22 mouse cellular contexts compared by ENCODE assay signal in genomic region chr5:107263836-107264235, GRCm38 (mm10). TPM values are rescaled to one million over a fixed set of nuclear protein-coding genes. Genes with fewer than 3 reads are reported as not detected.
A peak's percentile ranks its signal among the peaks of the same experiment; 100 is the strongest.
DNase-seq lines count a peak whose midpoint lies in the region; TF ChIP-seq lines count a peak whose summit lies in the region.
"Had no signal": no experiment of that assay in that cellular context is flagged by ENCODE, and none has a peak within 500 bp of the region (broad histone marks: within the 10 kb centered on the region; RNA-seq: fewer than 3 reads in every experiment).

No protein-coding gene starts in this region.

- no peaks in the 10 kb centered on the region for H3K27me3 ChIP-seq in heart, adult 2 months (ENCODE audit: control insufficient read depth, insufficient read depth, low read length)
- H3K27me3 ChIP-seq in heart, embryonic 10.5 days (ENCODE audit: insufficient read depth, poor library complexity, severe bottlenecking), result no peaks in the 10 kb centered on the region
- no peaks in the 10 kb centered on the region for H3K27me3 ChIP-seq in MEL (ENCODE audit: control insufficient read depth in 1 of 2, insufficient read depth in 2 of 2, low read length in 2 of 2)
- H3K27me3 ChIP-seq: embryonic facial prominence, embryonic 13.5 days had no signal

- no peaks in the 10 kb centered on the region for H3K9me3 ChIP-seq in heart, embryonic 10.5 days
- H3K9me3 ChIP-seq in MEL (replicated peaks; ENCODE audit: insufficient read depth, low read length), result no peaks in the 10 kb centered on the region
- H3K9me3 ChIP-seq: embryonic facial prominence, embryonic 10.5 days; embryonic facial prominence, embryonic 13.5 days; forebrain, embryonic 12.5 days; forebrain, embryonic 15.5 days; hindbrain, embryonic 13.5 days had no signal

- no peak overlapping the region for H3K4me3 ChIP-seq in heart, adult 2 months
- no peak overlapping the region for H3K4me3 ChIP-seq in heart, embryonic 10.5 days
- no peak overlapping the region for H3K4me3 ChIP-seq in layer of hippocampus, adult 2 months
- H3K4me3 ChIP-seq in MEL (ENCODE audit: control insufficient read depth in 1 of 2, insufficient read depth in 1 of 2, low read depth in 2 of 2, low read length in 2 of 2), result no peak overlapping the region
- H3K4me3 ChIP-seq: embryonic facial prominence, embryonic 10.5 days; embryonic facial prominence, embryonic 13.5 days; erythroblast, embryonic 14.5 days; forebrain, embryonic 12.5 days; forebrain, embryonic 15.5 days; hindbrain, embryonic 10.5 days; hindbrain, embryonic 13.5 days had no signal

- H3K27ac ChIP-seq in heart, adult 2 months, result no peak overlapping the region
- H3K27ac ChIP-seq in heart, embryonic 10.5 days, result no peak overlapping the region
- no peak overlapping the region for H3K27ac ChIP-seq in layer of hippocampus, adult 2 months
- no peak overlapping the region for H3K27ac ChIP-seq in MEL (ENCODE audit: control insufficient read depth, low read depth, low read length)
- H3K27ac ChIP-seq: embryonic facial prominence, embryonic 10.5 days; embryonic facial prominence, embryonic 13.5 days; forebrain, embryonic 12.5 days; forebrain, embryonic 15.5 days; hindbrain, embryonic 10.5 days; hindbrain, embryonic 13.5 days had no signal

- no peak for DNase-seq in heart, adult 2 months
- DNase-seq in heart, embryonic 10.5 days (ENCODE audit: low spot score), result no peak
- DNase-seq in layer of hippocampus, adult 2 months (ENCODE audit: low spot score in 2 of 2), result no peak
- DNase-seq in layer of hippocampus, adult 9-10 months (ENCODE audit: low spot score), result no peak
- no peak for DNase-seq in MEL (ENCODE audit: low read depth, low spot score)
- no peak for DNase-seq in right cerebral cortex, postnatal 25 days
- DNase-seq: adrenal gland, postnatal 25 days; cerebellum, adult 11-12 months; cerebellum, adult 8-10 months; cerebellum, postnatal 10 days; cerebellum, postnatal 36 days; embryo, embryonic 11 days; gastrocnemius, postnatal 14 days; heart, adult 18-20 months; heart, postnatal 36 days had no signal

- WGBS in heart, adult 2 months, result 91% methylated on average over 3 of the region's 3 CpGs
- 87% methylated on average over 3 of the region's 3 CpGs for WGBS in heart, embryonic 10.5 days

- peak; percentile 43 for TF ChIP-seq CTCF in heart, adult 2 months (IDR thresholded peaks at IDR 0.05)
- peak; percentile 53 for TF ChIP-seq CTCF in layer of hippocampus, adult 2 months (conservative IDR thresholded peaks at IDR 0.05)
- no peak for TF ChIP-seq CTCF in MEL (IDR thresholded peaks at IDR 0.05 in 2 of 3, conservative IDR thresholded peaks at IDR 0.05 in 1 of 3; ENCODE audit: control insufficient read depth in 1 of 3, insufficient read depth in 1 of 3, low read depth in 2 of 3, low read length in 3 of 3, poor library complexity in 1 of 3, severe bottlenecking in 1 of 3)

- peaks cover 10% of the 10 kb centered on the region for H3K36me3 ChIP-seq in heart, adult 2 months (ENCODE audit: control insufficient read depth, insufficient read depth, low read length)
- H3K36me3 ChIP-seq in heart, embryonic 10.5 days, result peaks cover 17% of the 10 kb centered on the region
- H3K36me3 ChIP-seq in MEL (ENCODE audit: control insufficient read depth in 1 of 2, insufficient read depth in 2 of 2, low read length in 2 of 2), result no peaks in the 10 kb centered on the region
- H3K36me3 ChIP-seq: forebrain, embryonic 12.5 days; forebrain, embryonic 15.5 days; hindbrain, embryonic 10.5 days; hindbrain, embryonic 13.5 days had no signal

- intact Hi-C loops in heart, adult 2 months (cut with DNase I), result no loop called here

- no peak overlapping the region for H3K9ac ChIP-seq in heart, adult 2 months (ENCODE audit: low read depth, low read length)
- H3K9ac ChIP-seq in MEL (ENCODE audit: control insufficient read depth, low read depth, low read length, poor library complexity, severe bottlenecking), result no peak overlapping the region
- H3K9ac ChIP-seq: embryonic facial prominence, embryonic 13.5 days; forebrain, embryonic 12.5 days; forebrain, embryonic 15.5 days; hindbrain, embryonic 13.5 days had no signal

- H3K79me2 ChIP-seq in heart, adult 2 months (replicated peaks; ENCODE audit: control insufficient read depth, insufficient read depth, low read length), result peaks cover 3% of the 10 kb centered on the region; the same call in 1 of the 2 replicates
- no peaks in the 10 kb centered on the region for H3K79me2 ChIP-seq in MEL (ENCODE audit: control insufficient read depth, insufficient read depth, low read length, poor library complexity)

- no peak for TF ChIP-seq POLR2A in heart, adult 2 months (IDR thresholded peaks at IDR 0.05; ENCODE audit: insufficient read depth, low read depth, low read length)
- TF ChIP-seq POLR2A in MEL (IDR thresholded peaks at IDR 0.05; ENCODE audit: control insufficient read depth in 1 of 2, insufficient read depth in 1 of 2, low read depth in 1 of 2, low read length in 2 of 2, poor library complexity in 1 of 2), result no peak

- TF ChIP-seq RAD21 in MEL (IDR thresholded peaks at IDR 0.05; ENCODE audit: low read depth, low read length), result no peak; the same call in 1 of the 2 replicates

- no peak for TF ChIP-seq EP300 in heart, adult 2 months (IDR thresholded peaks at IDR 0.05; ENCODE audit: insufficient read depth, low read depth, low read length)
- no peak for TF ChIP-seq EP300 in MEL (IDR thresholded peaks at IDR 0.05; ENCODE audit: low read depth in 1 of 2, low read length in 2 of 2)

- H3K4me1 ChIP-seq in heart, adult 2 months (ENCODE audit: control insufficient read depth, insufficient read depth, low read length), result peaks cover 19% of the 10 kb centered on the region
- peaks cover 20% of the 10 kb centered on the region for H3K4me1 ChIP-seq in heart, embryonic 10.5 days
- H3K4me1 ChIP-seq in MEL (ENCODE audit: control insufficient read depth in 1 of 2, insufficient read depth in 2 of 2, low read length in 2 of 2), result no peaks in the 10 kb centered on the region; a peak in 1 of 4 replicates

TF ChIP-seq in MEL, 35 proteins besides CTCF, POLR2A, EP300 and RAD21:
- TF ChIP-seq ZNF384 (IDR thresholded peaks at IDR 0.05; ENCODE audit: low read depth, low read length), result no peak
- TF ChIP-seq ZC3H11A (IDR thresholded peaks at IDR 0.05; ENCODE audit: low read depth, low read length), result peak; percentile 17; the same call in 1 of the 2 replicates
TF ChIP-seq in MEL: peak in this region for 1.

RNA-seq across cellular contexts. Expression of gene Tgfbr3, which starts 25.6 kb away (rescaled TPM):
- total RNA-seq in heart, adult 2 months (2021), result 10 to 100 TPM; 41.2 to 47.6 TPM
- 27.2 and 32.6 TPM in 2 replicates for polyA plus RNA-seq in heart, adult 2 months (2012; rRNA removed)
- 36.7 and 54.6 TPM in 2 replicates for polyA plus RNA-seq in heart, embryonic 10.5 days (2016; fragmentation: Nextera tagmentation; extraction: Ambion mirVana)
- 10 to 100 TPM; 19.8 to 21.4 TPM for total RNA-seq in layer of hippocampus, adult 2 months (2021)
- total RNA-seq in MEL (2012; rRNA removed), result 5.9 and 6.7 TPM in 2 replicates
- 1 to 10 TPM in 1 of 2 experiments, not detected in 1; 3.0 TPM for polyA plus RNA-seq in MEL (2012; ENCODE audit: insufficient read depth in 1 of 2, insufficient read length in 2 of 2, low read depth in 1 of 2, low replicate concordance in 2 of 2, missing spikeins in 1 of 2)

Comparison
In these comparisons a context has a peak if more than half of its experiments do, and no peak if none do; other contexts are left out.
1. CTCF ChIP-seq: peak in heart, adult 2 months (single experiment) and layer of hippocampus, adult 2 months (single experiment); none in MEL (0 of 3).